Mouse (Mus musculus) hindbrain, postnatal 0 days (tissue): Measurements from ENCODE around the gene Tlcd1. TPM values are rescaled to one million over a fixed set of nuclear protein-coding genes. Genes with fewer than 3 reads are reported as not detected.

Source experiments
- ATAC-seq: fragments of 200-750 bp; cut with Nextera tagmentation; 2 replicates; pipeline ENCODE4 v1.8.0; 2017; ENCODE audit warnings: mild to moderate bottlenecking, moderate TSS enrichment, moderate library complexity
- DNase-seq: peaks from one replicate; pipeline ENCODE4 v3.0.0-alpha.2; 2015; ENCODE audit warnings: low spot score
- H3K27ac ChIP-seq: fragments of 300-500 bp; sonication (generic); 2 replicates; pipeline ENCODE4 v1.5.1; 2014; ENCODE audit warnings: mild to moderate bottlenecking
- H3K27me3 ChIP-seq: fragments of 300-500 bp; sonication (generic); 2 replicates; pipeline ENCODE4 v1.6.1; 2014; ENCODE audit warnings: low read length, mixed read lengths; ENCODE audit not compliant: insufficient read depth
- H3K36me3 ChIP-seq: fragments of 300-500 bp; sonication (generic); 2 replicates; pipeline ENCODE4 v1.6.1; 2014; ENCODE audit warnings: low read length, mixed read lengths; ENCODE audit not compliant: insufficient read depth
- H3K4me1 ChIP-seq: fragments of 300-500 bp; sonication (generic); 2 replicates; pipeline ENCODE4 v1.6.1; 2014; ENCODE audit warnings: antibody characterized with exemption, low read length, mixed read lengths; ENCODE audit not compliant: insufficient read depth
- H3K4me2 ChIP-seq: fragments of 300-500 bp; sonication (generic); 2 replicates; pipeline ENCODE4 v1.6.1; 2014; ENCODE audit warnings: low read depth, mild to moderate bottlenecking, low read length, moderate library complexity, mixed read lengths
- H3K4me3 ChIP-seq: fragments of 300-500 bp; sonication (generic); 2 replicates; pipeline ENCODE4 v1.5.1; 2014; ENCODE audit warnings: low read length
- H3K9ac ChIP-seq: fragments of 300-500 bp; sonication (generic); replicated peaks from 2 replicates; pipeline ENCODE4 v1.6.1; 2014; ENCODE audit warnings: mild to moderate bottlenecking, low read length, moderate library complexity, mixed read lengths
- H3K9me3 ChIP-seq: fragments of 300-500 bp; sonication (generic); 2 replicates; pipeline ENCODE4 v1.6.1; 2016; ENCODE audit warnings: low read length, mixed read lengths
- CTCF ChIP-seq: IDR thresholded peaks from 2 replicates; pipeline ENCODE4 v1.5.1; 2016; ENCODE audit warnings: antibody characterized with exemption, control low read depth, low read depth
- WGBS: fragments of 180-500 bp; shearing (Covaris S2); extraction: QIAGEN DNeasy Blood & Tissue Kit; methylation state at CpG from one replicate; pipeline ENCODE4 v1.1.7; 2014; 5-methylcytosine and 5-hydroxymethylcytosine counted together
- microRNA-seq, 2 experiments: library from miRNA; unstranded; fragments of <30 nt; microRNA quantifications; one replicate each; pipeline ENCODE4; 2016
- polyA plus RNA-seq: library from polyadenylated mRNA; unstranded; fragments of >200 nt; fragmentation: Nextera tagmentation; extraction: Ambion mirVana; gene quantifications from 2 replicates; pipeline ENCODE4 v1.2.1, GENCODE M21; 2015
- total RNA-seq: library from RNA; depleted of rRNA; stranded (reverse); fragments of >200 nt; gene quantifications from 2 replicates; pipeline ENCODE4 v1.2.3, GENCODE M21; 2014; rRNA removed

The Tlcd1 gene
- total and polyA plus RNA-seq, 2 experiments from 2014 or later = 36.8 to 46.1 TPM

- WGBS = 75% methylated on average over 7 of the region's 7 CpGs
- DNase-seq (no peak), ATAC-seq (no peak)
Measured at GRCm38 (mm10) chr11:78210615-78211014, 34.1 kb downstream of the Tlcd1 start.

DNA sequence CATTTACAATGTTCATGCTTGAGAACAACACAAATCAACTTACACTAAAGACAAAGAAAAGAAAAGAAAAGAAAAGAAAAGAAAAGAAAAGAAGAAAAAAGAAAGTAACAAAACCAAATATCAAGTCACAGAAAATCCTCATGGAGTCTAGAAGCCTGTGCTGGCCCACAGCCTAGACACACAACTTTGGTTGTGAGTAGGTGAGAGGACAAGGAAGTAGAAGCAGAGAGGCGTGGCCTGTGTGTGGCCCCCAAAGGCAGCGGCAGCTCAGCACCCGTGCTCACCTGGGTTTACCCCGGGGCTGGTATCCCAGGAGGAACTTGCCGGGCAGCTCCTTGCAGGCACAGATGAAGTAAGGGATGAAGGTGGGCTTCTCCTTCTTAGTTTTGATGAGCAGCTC lies 35.0 kb downstream of the Tlcd1 start:
- TF ChIP-seq CTCF = no peak
- ATAC-seq = no peak
- H3K4me1 ChIP-seq = no peaks in the 10 kb centered on the region
- H3K27me3 ChIP-seq = no peaks in the 10 kb centered on the region
- no peak for DNase-seq
- no peak overlapping the region for H3K4me3 ChIP-seq
- H3K4me2 ChIP-seq = no peak overlapping the region
- H3K9me3 ChIP-seq = no peaks in the 10 kb centered on the region
- H3K27ac ChIP-seq = no peak overlapping the region
- no peak overlapping the region for H3K9ac ChIP-seq
- peaks cover 78% of the 10 kb centered on the region for H3K36me3 ChIP-seq
- WGBS = 91% methylated on average over 5 of the region's 5 CpGs

More at GRCm38 (mm10) chr11:78210615-78211014, 34.1 kb downstream of the Tlcd1 start:
- no peaks in the 10 kb centered on the region for H3K9me3 ChIP-seq
- no peaks in the 10 kb centered on the region for H3K4me1 ChIP-seq
- H3K36me3 ChIP-seq = peaks cover 80% of the 10 kb centered on the region
- H3K9ac ChIP-seq = no peak overlapping the region
- no peak overlapping the region for H3K4me3 ChIP-seq
- H3K4me2 ChIP-seq = no peak overlapping the region
- H3K27me3 ChIP-seq = no peaks in the 10 kb centered on the region
- H3K27ac ChIP-seq = no peak overlapping the region
- TF ChIP-seq CTCF = no peak

GRCm38 (mm10) chr11:78213086-78213817 lies 36.7 kb downstream of the Tlcd1 start:
- no peak for TF ChIP-seq CTCF
- no peaks in the 10 kb centered on the region for H3K4me1 ChIP-seq
- WGBS = 97% methylated on average over 14 of the region's 14 CpGs
- H3K9me3 ChIP-seq = no peaks in the 10 kb centered on the region
- ATAC-seq (no peak), DNase-seq (no peak)
- no peak overlapping the region for H3K4me2 ChIP-seq
- H3K27me3 ChIP-seq = no peaks in the 10 kb centered on the region
- H3K27ac ChIP-seq = no peak overlapping the region
- H3K9ac ChIP-seq = no peak overlapping the region
- peaks cover 75% of the 10 kb centered on the region for H3K36me3 ChIP-seq
- no peak overlapping the region for H3K4me3 ChIP-seq

DNA sequence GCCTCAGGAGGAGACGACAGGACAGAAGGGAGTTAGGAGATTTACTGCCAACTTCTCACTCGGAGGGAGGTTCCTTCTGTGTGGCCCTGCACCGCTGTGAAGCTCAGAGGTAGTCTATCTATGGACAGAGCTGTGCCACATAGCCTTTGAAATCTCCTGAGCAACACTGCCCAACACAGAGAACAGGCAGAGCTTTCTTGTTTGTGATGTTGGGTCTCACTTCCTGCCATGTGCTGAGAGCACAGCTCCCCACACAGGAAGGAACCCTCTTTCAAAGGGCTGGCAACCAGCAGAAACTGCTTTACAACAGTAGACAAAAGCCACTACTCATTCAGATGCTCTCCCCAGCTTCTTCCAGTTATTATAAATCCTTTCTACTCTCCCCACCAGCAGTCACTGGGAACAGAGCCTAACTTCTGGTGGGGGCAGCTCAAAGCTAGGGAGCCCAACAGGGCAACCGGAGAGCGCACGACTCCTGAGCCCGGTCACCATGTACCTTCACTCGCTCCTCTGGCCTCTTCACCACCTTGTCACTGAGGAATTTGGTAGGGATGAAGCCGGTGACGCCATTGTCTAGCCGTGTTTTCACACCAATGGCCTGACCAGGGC lies 39.3 kb downstream of the Tlcd1 start:
- no peaks in the 10 kb centered on the region for H3K27me3 ChIP-seq
- no peaks in the 10 kb centered on the region for H3K9me3 ChIP-seq
- ATAC-seq = peak; percentile 97
- peak; percentile 71 for DNase-seq
- H3K4me3 ChIP-seq = no peak overlapping the region
- no peak overlapping the region for H3K4me2 ChIP-seq
- H3K36me3 ChIP-seq = peaks cover 74% of the 10 kb centered on the region
- H3K9ac ChIP-seq = no peak overlapping the region
- TF ChIP-seq CTCF = no peak
- H3K4me1 ChIP-seq = no peaks in the 10 kb centered on the region
- H3K27ac ChIP-seq = peak overlapping the region; percentile 82
- 72% methylated on average over 11 of the region's 11 CpGs for WGBS

GRCm38 (mm10) chr11:78223586-78223985 lies 47.1 kb downstream of the Tlcd1 start:
- Histone ChIP-seq H3K27me3 (no peaks in the 10 kb centered on the region), H3K4me3 (no peak overlapping the region), H3K27ac (no peak overlapping the region), H3K4me2 (no peak overlapping the region), H3K4me1 (no peaks in the 10 kb centered on the region), H3K9ac (no peak overlapping the region), H3K36me3 (peaks cover 95% of the 10 kb centered on the region), H3K9me3 (no peaks in the 10 kb centered on the region)
- TF ChIP-seq CTCF = no peak
- no peak for ATAC-seq
- DNase-seq = no peak
- 86% methylated on average over 4 of the region's 4 CpGs for WGBS

Small RNAs within 50 kb of the gene (microRNA-seq; reads per million reads assigned to microRNA genes)
- 0.35 to 0.36 reads per million in 2 experiments for gene Mir7653

Other genes with a start within 250 kb of the Tlcd1 start
- gene Sez6, start 245.9 kb upstream of the Tlcd1 start, total RNA-seq = 175 and 177 TPM in 2 replicates
- gene Sez6, start 245.9 kb upstream of the Tlcd1 start, polyA plus RNA-seq = 113 and 127 TPM in 2 replicates
- gene Phf12, start 194.0 kb upstream of the Tlcd1 start, total RNA-seq = 31.9 and 34.9 TPM in 2 replicates
- 8.3 and 8.7 TPM in 2 replicates for gene Phf12, start 194.0 kb upstream of the Tlcd1 start, polyA plus RNA-seq
- 63.8 and 69.6 TPM in 2 replicates for gene Dhrs13, start 144.4 kb upstream of the Tlcd1 start, total RNA-seq
- 48.2 and 52.8 TPM in 2 replicates for gene Dhrs13, start 144.4 kb upstream of the Tlcd1 start, polyA plus RNA-seq
- 107 and 108 TPM in 2 replicates for gene Flot2, start 138.8 kb upstream of the Tlcd1 start, total RNA-seq
- gene Flot2, start 138.8 kb upstream of the Tlcd1 start, polyA plus RNA-seq = 121 and 123 TPM in 2 replicates
- 38.4 and 40.3 TPM in 2 replicates for gene Eral1, start 96.3 kb upstream of the Tlcd1 start, total RNA-seq
- gene Eral1, start 96.3 kb upstream of the Tlcd1 start, polyA plus RNA-seq = 25.7 and 26.9 TPM in 2 replicates
- gene Fam222b, start 82.1 kb upstream of the Tlcd1 start, total RNA-seq = 27.6 and 32.6 TPM in 2 replicates
- 22.6 and 22.9 TPM in 2 replicates for gene Fam222b, start 82.1 kb upstream of the Tlcd1 start, polyA plus RNA-seq
- 124 and 130 TPM in 2 replicates for gene Traf4, start 11.1 kb upstream of the Tlcd1 start, total RNA-seq
- 79.5 and 88.7 TPM in 2 replicates for gene Traf4, start 11.1 kb upstream of the Tlcd1 start, polyA plus RNA-seq
- 7.6 and 11.8 TPM in 2 replicates for gene Nek8, start within 50 bp of the Tlcd1 start, total RNA-seq
- 7.3 and 7.7 TPM in 2 replicates for gene Nek8, start within 50 bp of the Tlcd1 start, polyA plus RNA-seq
- gene Rpl23a, start 6.9 kb downstream of the Tlcd1 start, total RNA-seq = 418 and 469 TPM in 2 replicates
- 906 and 915 TPM in 2 replicates for gene Rpl23a, start 6.9 kb downstream of the Tlcd1 start, polyA plus RNA-seq
- gene Rab34, start 11.7 kb downstream of the Tlcd1 start, total RNA-seq = 85.6 and 96.4 TPM in 2 replicates
- 63.5 and 76.2 TPM in 2 replicates for gene Rab34, start 11.7 kb downstream of the Tlcd1 start, polyA plus RNA-seq
- gene Proca1, start 16.7 kb downstream of the Tlcd1 start, total RNA-seq = 1.9 and 4.9 TPM in 2 replicates
- 5.6 and 5.8 TPM in 2 replicates for gene Proca1, start 16.7 kb downstream of the Tlcd1 start, polyA plus RNA-seq
- gene Sdf2, start 69.0 kb downstream of the Tlcd1 start, total RNA-seq = 77.1 and 112 TPM in 2 replicates
- gene Sdf2, start 69.0 kb downstream of the Tlcd1 start, polyA plus RNA-seq = 107 and 113 TPM in 2 replicates
- 34.2 and 36.0 TPM in 2 replicates for gene Supt6, start 69.3 kb downstream of the Tlcd1 start, total RNA-seq
- 17.1 and 19.0 TPM in 2 replicates for gene Supt6, start 69.3 kb downstream of the Tlcd1 start, polyA plus RNA-seq
- 86.2 and 93.6 TPM in 2 replicates for gene 2610507B11Rik, start 85.0 kb downstream of the Tlcd1 start, total RNA-seq
- 78.2 and 79.0 TPM in 2 replicates for gene 2610507B11Rik, start 85.0 kb downstream of the Tlcd1 start, polyA plus RNA-seq
- gene BC030499, start 114.1 kb downstream of the Tlcd1 start, total RNA-seq = 0.10 TPM in 1 of 2 replicates, not detected in the other
- 0.15 TPM in 1 of 2 replicates, not detected in the other for gene BC030499, start 114.1 kb downstream of the Tlcd1 start, polyA plus RNA-seq
- 26.7 and 31.4 TPM in 2 replicates for gene Spag5, start 124.8 kb downstream of the Tlcd1 start, total RNA-seq
- gene Spag5, start 124.8 kb downstream of the Tlcd1 start, polyA plus RNA-seq = 9.1 and 9.9 TPM in 2 replicates
- gene Aldoc, start 146.3 kb downstream of the Tlcd1 start, total RNA-seq = 798 and 822 TPM in 2 replicates
- 693 and 762 TPM in 2 replicates for gene Aldoc, start 146.3 kb downstream of the Tlcd1 start, polyA plus RNA-seq
- gene Pigs, start 151.7 kb downstream of the Tlcd1 start, total RNA-seq = 88.3 and 89.0 TPM in 2 replicates
- 105 TPM in 2 replicates for gene Pigs, start 151.7 kb downstream of the Tlcd1 start, polyA plus RNA-seq
- 125 and 154 TPM in 2 replicates for gene Unc119, start 166.8 kb downstream of the Tlcd1 start, total RNA-seq
- 76.2 and 82.0 TPM in 2 replicates for gene Unc119, start 166.8 kb downstream of the Tlcd1 start, polyA plus RNA-seq
- not detected in 2 replicates for gene Foxn1, start 209.8 kb downstream of the Tlcd1 start, total RNA-seq
- gene Foxn1, start 209.8 kb downstream of the Tlcd1 start, polyA plus RNA-seq = not detected in 2 replicates
- gene Slc13a2, start 245.5 kb downstream of the Tlcd1 start, total RNA-seq = 0.10 TPM in 1 of 2 replicates, not detected in the other
- not detected in 2 replicates for gene Slc13a2, start 245.5 kb downstream of the Tlcd1 start, polyA plus RNA-seq